Mouse (Mus musculus) activated CD4-positive, CD25-positive, alpha-beta regulatory T cell, adult 4 months (primary cell): ENCODE measurements at regions not wholly inside any gene's neighbourhood (a gene's known extent, or its start where the extent isn't known, plus 50 kb on each side); places are given as distances from the start of the nearest gene placed in this dataset.

ENCODE experiments used
- ATAC-seq: one replicate; pipeline ENCODE4 v1.8.0; 2017

DNA sequence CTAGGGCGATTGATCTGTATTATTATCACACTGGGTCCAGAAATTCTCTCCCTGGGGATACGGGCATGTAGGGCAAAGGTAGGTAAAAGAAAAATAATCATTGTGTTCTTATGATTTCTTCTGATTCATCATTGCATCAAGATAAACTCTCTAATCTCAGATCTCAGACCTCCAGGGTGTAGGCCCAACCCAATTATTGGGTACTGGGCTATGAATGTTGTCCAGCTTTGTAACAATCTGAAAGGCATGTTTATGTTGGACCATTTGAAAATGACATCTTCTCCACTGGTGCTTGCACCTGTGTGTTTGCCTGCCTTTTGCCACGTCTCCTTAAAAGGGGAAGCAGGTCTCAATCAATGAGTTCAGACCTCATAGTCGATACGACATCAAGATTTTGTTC is 95.4 kb upstream of the Egr2 start:
- ATAC-seq, result no peak

- no peak for ATAC-seq
Observed at GRCm38 (mm10) chr10:67441243-67441642, 94.0 kb upstream of the Egr2 start.

GRCm38 (mm10) chr10:67448875-67449274 is 86.4 kb upstream of the Egr2 start:
- ATAC-seq, result no peak

GRCm38 (mm10) chr10:67454149-67454548 is 81.1 kb upstream of the Egr2 start:
- ATAC-seq, result no peak

- ATAC-seq, result peak; percentile 40
Observed at GRCm38 (mm10) chr10:67458447-67459272, 76.6 kb upstream of the Egr2 start.

DNA sequence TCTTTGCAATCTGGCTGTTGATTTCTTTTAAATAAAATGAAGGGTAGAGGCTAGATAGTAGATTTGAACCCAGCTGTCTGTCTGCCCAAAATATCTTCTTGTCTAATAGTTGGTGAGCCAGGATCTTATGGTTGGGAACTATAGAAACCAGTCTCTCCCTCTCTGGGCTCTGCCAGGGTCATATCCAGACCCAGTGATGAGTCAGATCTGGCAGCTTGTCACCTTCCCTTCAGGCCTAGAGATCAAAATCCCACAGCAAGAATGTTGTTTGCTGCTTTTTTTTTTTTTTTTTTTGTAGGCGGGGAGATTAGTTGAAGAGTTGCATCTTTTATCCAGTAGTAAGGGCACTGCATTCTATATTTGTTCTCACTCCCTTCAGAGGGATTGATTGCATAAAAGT is 74.0 kb upstream of the Egr2 start:
- no peak for ATAC-seq

- ATAC-seq, result no peak
Observed at GRCm38 (mm10) chr10:67461862-67462261, 73.4 kb upstream of the Egr2 start.

- no peak for ATAC-seq
Observed at GRCm38 (mm10) chr10:67468724-67469123, 66.6 kb upstream of the Egr2 start.

DNA sequence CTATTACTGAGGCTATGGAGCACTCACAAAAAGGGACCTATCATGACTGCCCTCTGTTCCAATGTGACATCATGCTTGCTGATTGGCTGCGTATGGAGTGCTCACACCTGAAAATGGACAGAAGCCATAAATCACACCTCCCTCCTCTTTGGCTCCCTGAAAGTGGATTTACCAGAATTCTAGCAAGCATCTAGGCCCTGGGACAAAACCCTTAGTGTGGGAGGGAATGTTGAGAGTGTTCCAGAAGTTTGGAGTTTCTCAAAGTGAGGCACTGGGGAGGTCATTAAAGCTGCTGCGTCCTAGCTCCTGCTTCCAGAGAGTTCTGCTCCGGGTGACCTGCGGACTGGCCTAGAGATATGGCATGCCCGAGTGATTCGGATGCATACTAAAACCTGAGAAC is 62.3 kb upstream of the Egr2 start:
- no peak for ATAC-seq

DNA sequence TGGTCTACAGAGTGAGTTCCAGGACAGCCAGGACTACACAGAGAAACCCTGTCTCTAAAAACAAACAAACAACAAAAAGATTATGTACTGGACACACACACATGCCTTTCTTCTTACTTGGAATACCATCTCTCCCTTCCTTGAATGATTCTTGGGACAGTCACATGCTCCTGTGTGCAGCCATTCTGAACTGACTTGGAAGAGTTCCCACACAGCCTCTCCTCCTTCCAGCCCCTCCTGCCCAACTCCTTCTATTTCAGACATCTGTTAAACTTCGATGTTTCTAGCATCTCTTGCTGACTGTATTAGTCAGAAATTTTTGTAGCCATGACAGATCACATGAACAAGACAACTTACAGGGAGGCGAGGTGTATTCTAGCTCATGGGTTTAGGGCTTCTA is 60.9 kb upstream of the Egr2 start:
- ATAC-seq, result no peak

DNA sequence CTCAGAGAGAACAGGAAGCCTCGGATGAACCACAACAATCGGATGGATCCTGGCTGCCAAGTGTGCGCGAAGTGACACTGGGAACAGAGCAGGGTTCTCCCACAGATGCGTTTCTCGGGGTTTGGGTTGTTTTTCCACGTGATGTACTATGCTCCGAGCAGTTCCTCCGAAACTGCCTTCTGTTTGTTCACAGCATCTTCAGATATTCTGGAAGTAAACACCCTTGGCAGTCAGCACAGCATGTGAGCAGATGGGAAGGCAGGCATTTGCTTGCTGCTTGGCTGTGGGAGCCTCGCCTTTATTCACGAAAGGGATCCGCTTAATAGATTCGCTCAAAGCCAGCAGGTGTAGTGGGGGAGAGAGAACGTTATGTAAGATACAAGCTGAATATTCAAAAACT is 53.0 kb upstream of the Egr2 start:
- ATAC-seq, result no peak

- peak; percentile 57 for ATAC-seq
Observed at GRCm38 (mm10) chr10:67483371-67483770, 51.9 kb upstream of the Egr2 start.

GRCm38 (mm10) chr10:67484091-67484745 is 51.1 kb upstream of the Egr2 start:
- ATAC-seq, result no peak
